Mouse (Mus musculus): ENCODE measurements around the gene Gm13420. TPM values are rescaled to one million over a fixed set of nuclear protein-coding genes. Genes with fewer than 3 reads are reported as not detected.
"Not testable (repeated sequence)": the region's sequence is repeated elsewhere in the genome, so short reads cannot be mapped to it uniquely, and the experiment has no call there.

Gene Gm13420
- not detected in 2 replicates for polyA plus RNA-seq (2011; ENCODE audit: insufficient read length, low read depth, missing spikeins)

DNA sequence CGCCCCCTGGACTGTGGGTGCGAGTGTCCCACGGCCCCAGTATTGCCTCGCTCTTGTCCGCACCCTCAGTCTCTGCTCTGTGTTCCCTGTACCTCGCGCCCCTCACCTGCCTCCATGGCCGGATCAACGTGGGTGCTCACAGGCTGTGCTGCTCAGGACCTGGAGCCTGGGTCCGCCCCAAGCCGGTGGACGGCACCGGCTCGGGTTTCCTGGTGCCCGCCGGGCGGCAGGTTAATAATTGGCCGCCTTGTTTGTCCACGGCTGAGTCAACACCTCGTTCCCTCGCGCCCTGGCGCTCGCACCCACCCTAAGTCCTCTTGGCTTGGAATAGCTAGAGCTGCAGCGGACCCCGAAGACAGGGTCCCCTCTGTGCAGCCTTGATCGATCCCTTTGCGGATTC lies at the start of gene Gm13420:
Gene Gm13420 (minus strand): TSS at position 189 of the 400 bp plus-strand sequence.
- Histone ChIP-seq H3K4me3 (ENCODE audit: insufficient read depth, low read length) (no peak within 1 kb of the TSS), H3K4me1 (ENCODE audit: control insufficient read depth, insufficient read depth, low read length) (no peaks in the 10 kb centered on the region), H3K27ac (ENCODE audit: insufficient read depth, low read length) (no peak within 1 kb of the TSS)
- no peak for TF ChIP-seq POLR2A (IDR thresholded peaks at IDR 0.05; ENCODE audit: low read depth, low read length)
- no peak for TF ChIP-seq CTCF (IDR thresholded peaks at IDR 0.05; ENCODE audit: borderline replicate concordance, insufficient read depth, low read length)

DNA sequence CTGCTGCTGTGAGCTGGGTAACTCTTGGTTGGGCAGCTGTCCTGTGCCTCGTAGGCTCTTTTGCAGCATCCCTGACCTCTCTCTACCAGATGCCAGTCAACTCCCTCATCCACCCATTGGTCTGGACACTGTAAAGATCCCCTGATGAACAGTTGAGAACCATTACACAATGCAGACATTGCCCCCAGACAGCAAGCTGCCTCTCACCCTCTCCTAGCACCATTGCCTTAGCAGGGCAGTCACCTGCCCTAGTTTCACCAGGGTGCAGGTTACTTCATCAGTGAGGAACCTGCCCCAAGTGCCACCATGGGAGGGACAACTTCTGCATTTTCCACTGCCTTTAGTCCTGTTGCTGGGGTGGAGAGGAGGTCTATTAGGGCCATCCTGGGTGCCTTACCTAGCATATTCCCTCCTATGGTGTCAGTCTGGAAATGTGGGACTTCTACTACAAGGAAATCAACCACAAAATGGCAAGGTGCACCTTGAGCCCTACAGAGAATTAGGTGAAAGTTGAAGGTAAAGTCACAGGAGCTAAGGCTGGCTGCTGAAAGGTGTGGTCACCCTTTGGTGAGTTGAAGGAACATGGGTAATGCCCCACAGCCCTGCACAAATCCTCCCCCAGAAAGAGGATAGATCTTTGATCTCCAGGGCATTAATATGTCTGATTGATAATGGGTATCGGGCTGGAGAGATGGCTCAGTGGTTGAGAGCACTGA lies 41.4 kb upstream of the Gm13420 start:
- no peaks in the 10 kb centered on the region for H3K4me1 ChIP-seq (ENCODE audit: control insufficient read depth, insufficient read depth, low read length)
- H3K4me3 ChIP-seq (ENCODE audit: insufficient read depth, low read length): no peak overlapping the region
- H3K27ac ChIP-seq (ENCODE audit: insufficient read depth, low read length): no peak overlapping the region
- TF ChIP-seq POLR2A (IDR thresholded peaks at IDR 0.05; ENCODE audit: low read depth, low read length): no peak

DNA sequence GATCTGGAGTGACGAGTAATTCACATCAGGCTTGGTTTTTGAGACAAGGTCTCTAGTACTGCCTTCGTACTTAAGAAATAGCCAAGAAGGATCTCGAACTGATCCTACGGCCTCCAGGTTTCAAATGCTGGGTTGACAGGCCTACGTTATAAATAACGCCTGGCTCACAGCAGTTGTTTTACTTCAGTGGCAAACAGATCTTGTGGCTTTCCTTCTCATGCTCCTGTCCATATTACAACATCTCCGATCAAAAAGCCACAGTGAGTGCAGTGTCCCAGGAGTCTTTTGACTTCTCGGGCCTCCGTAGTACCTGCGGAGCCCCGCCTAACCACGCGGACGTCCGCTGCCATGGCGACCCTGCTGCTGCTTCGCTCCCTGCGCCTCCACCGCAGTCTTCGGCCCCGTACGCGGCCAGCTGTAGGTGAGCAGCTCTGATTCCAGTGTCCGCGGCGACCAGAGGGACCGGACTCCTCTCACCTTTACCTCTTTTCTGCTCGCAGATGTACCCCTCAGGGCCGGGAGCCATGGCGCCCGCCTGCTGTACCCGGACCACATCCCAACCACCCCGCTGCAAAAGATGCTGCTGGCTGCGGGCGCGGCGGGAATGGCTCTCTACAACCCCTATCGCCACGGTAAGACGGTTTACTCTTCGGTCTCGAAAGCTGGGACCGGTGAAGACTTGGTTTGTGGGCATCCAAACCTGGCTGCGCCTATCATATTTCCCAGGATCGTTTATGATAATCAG lies 36.6 kb upstream of the Gm13420 start, which contains the start of gene Trub2:
Gene Trub2 (minus strand): TSS at position 566 of the 745 bp plus-strand sequence.
- Histone ChIP-seq H3K4me1 (ENCODE audit: control insufficient read depth, insufficient read depth, low read length) (no peaks in the 10 kb centered on the region), H3K4me3 (ENCODE audit: insufficient read depth, low read length) (peak within 1 kb of the TSS; percentile 96), H3K27ac (ENCODE audit: insufficient read depth, low read length) (0 out of 2 replicates have a peak within 1 kb of the TSS, but pooled peaks have one; percentile 14)
- TF ChIP-seq POLR2A (IDR thresholded peaks at IDR 0.05; ENCODE audit: low read depth, low read length): peak; percentile 63; the same call in 1 of the 2 replicates
- TF ChIP-seq CTCF (IDR thresholded peaks at IDR 0.05; ENCODE audit: borderline replicate concordance, insufficient read depth, low read length): no peak

DNA sequence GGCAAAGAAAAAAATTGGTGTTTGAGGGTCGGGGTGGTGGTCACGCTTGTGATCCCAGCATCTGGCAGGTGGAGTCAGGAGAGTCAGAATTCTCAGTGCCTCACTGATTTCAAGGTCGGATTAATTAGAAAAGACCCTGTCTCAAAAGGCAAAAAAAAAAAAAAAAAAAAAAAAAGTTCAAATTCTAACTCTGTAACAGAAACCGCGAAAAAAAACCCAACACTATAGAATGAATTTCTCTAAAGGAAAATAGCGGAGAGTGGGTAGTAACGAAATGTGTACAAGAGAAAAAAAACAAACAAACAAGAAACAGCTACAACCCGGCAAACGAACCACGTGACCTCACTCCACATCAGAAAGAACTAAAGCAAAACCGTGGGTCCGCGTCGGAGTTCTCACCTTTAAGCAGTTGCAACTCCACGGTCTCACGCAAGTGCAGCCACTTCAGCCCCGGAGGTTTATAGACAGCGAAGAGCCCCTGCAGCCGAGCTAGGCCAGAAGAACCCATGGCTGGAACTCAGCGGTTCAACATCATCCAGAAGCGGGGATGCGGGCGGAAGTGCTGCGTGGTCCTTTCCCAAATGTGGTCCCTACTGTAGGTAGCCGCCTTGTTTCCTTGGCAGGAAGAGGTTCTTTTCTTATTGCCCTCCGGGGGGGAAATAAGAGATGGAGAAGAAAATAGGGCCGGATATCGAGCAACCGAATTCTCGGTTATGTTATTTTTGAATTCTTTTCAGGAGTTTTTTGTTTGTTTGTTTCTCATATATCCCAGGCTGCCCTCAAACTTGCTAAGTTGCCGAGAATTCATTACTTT lies 35.8 kb upstream of the Gm13420 start, which contains the start of gene Coq4:
Gene Coq4 (plus strand): TSS at position 390 of the 814 bp plus-strand sequence.
- TF ChIP-seq POLR2A (IDR thresholded peaks at IDR 0.05; ENCODE audit: low read depth, low read length) (peak; percentile 81), CTCF (IDR thresholded peaks at IDR 0.05; ENCODE audit: borderline replicate concordance, insufficient read depth, low read length) (no peak)
- 0 out of 2 replicates have a peak within 1 kb of the TSS, but pooled peaks have one; percentile 14 for H3K27ac ChIP-seq (ENCODE audit: insufficient read depth, low read length)
- peak within 1 kb of the TSS; percentile 96 for H3K4me3 ChIP-seq (ENCODE audit: insufficient read depth, low read length)
- no peaks in the 10 kb centered on the region for H3K4me1 ChIP-seq (ENCODE audit: control insufficient read depth, insufficient read depth, low read length)

DNA sequence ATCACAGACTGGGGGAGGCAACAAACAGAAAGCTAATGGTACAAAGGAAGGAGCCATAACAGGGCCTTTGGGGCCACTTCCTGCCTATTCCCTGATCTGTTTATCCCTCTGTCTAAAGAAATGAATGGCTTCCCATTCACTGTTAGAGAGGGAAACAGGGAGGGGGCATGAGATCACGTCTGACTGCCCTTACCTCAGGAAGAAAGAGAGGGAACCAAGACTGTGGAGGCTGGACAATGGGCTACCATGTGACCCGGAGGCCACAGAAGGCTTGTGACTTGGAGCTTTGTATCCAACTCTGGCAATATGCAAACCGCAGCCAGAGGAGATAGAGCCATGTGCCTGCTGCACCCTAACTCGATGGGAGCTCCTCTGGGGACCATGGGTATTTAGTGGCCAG lies 32.8 kb upstream of the Gm13420 start:
- no peak overlapping the region for H3K4me3 ChIP-seq (ENCODE audit: insufficient read depth, low read length)
- TF ChIP-seq CTCF (IDR thresholded peaks at IDR 0.05; ENCODE audit: borderline replicate concordance, insufficient read depth, low read length): no peak
- no peak for TF ChIP-seq POLR2A (IDR thresholded peaks at IDR 0.05; ENCODE audit: low read depth, low read length)

DNA sequence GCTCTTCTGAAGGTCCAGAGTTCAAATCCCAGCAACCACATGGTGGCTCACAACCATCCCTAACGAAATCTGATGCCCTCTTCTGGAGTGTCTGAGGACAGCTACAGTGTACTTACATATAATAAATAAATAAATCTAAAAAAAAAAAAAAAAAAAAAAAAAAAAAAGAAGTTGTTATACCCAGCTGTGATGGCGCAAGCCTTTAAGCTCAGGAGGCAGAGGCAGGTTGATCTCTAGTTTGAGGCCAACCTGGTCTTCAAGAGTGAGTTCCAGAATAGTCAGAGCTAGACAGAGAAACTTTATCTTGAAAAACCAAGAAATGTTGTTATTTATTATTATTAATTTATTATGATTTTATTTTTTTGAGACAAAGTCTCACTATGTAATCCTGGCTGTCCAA lies 29.8 kb upstream of the Gm13420 start:
- H3K4me1 ChIP-seq (ENCODE audit: control insufficient read depth, insufficient read depth, low read length): not testable (repeated sequence)

More for the DNA sequence above, 32.8 kb upstream of the Gm13420 start:
- no peak overlapping the region for H3K27ac ChIP-seq (ENCODE audit: insufficient read depth, low read length)
- no peaks in the 10 kb centered on the region for H3K4me1 ChIP-seq (ENCODE audit: control insufficient read depth, insufficient read depth, low read length)

DNA sequence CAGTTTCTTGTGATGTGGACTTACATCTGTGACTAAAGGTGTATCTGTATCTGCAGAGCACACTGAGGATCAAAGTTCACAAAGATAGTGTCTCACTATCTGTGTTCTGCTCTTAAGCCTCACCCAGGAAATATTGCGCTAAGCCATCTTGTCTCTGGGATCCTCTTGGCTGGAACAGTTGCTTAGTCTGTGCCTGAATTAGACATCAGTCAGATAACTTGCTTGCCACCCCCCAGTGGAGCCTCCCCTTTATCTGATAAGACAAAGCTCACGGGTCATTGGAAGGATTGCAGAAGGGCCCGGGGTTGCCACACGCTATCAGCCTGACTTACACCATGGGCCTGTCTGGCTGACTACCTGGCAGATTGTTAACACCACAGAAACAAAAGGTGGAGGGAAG lies 21.8 kb upstream of the Gm13420 start:
- Histone ChIP-seq H3K27ac (ENCODE audit: insufficient read depth, low read length) (no peak overlapping the region), H3K4me3 (ENCODE audit: insufficient read depth, low read length) (no peak overlapping the region), H3K4me1 (ENCODE audit: control insufficient read depth, insufficient read depth, low read length) (peaks cover 9% of the 10 kb centered on the region)
- TF ChIP-seq POLR2A (IDR thresholded peaks at IDR 0.05; ENCODE audit: low read depth, low read length) (no peak), CTCF (IDR thresholded peaks at IDR 0.05; ENCODE audit: borderline replicate concordance, insufficient read depth, low read length) (no peak)

More for the DNA sequence above, 29.8 kb upstream of the Gm13420 start:
- not testable (repeated sequence) for H3K27ac ChIP-seq (ENCODE audit: insufficient read depth, low read length); H3K4me3 ChIP-seq (ENCODE audit: insufficient read depth, low read length)

DNA sequence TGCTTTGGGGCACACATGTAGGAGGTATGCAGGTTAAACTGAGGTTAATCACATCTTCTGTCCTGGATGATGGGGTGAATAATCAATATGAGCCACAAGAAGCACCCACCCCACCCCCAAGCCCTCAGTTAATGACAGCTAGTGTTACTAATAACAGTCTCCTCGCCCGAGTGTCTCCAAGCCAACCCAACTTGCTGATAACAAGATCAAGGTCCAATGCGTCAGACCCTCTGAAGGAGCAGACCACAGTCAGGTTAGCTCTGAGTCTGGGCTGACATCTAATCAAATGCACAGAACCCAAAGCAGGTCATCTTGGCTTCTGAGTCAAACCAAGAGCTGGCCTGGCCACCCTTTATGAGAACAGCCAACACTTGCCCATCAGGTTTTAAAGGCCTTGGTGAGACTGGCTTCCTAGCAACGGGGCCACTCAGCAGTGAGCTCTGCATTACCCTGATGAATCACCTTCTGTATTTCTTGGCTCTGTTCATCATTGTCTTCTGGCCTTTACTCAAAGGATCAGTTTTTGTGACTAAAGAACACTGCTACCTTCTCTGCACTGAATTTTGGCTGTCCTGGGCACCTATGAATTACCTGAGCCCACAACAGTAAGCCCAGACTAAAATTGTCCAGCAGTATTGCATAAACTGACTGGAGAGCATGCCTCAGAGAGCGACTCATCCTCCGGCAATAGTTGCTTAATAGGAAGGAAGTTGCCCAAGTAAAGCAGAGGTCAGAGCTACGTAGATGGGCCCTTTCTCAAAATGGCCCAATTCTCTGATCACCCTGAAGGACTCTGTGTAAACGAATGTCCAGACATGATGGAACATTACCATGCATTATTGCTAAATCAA lies 20.4 kb upstream of the Gm13420 start:
- H3K4me1 ChIP-seq (ENCODE audit: control insufficient read depth, insufficient read depth, low read length): peaks cover 9% of the 10 kb centered on the region
- no peak overlapping the region for H3K4me3 ChIP-seq (ENCODE audit: insufficient read depth, low read length)
- peak overlapping the region; percentile 52; the same call in 1 of the 2 replicates for H3K27ac ChIP-seq (ENCODE audit: insufficient read depth, low read length)
- TF ChIP-seq POLR2A (IDR thresholded peaks at IDR 0.05; ENCODE audit: low read depth, low read length) (no peak), CTCF (IDR thresholded peaks at IDR 0.05; ENCODE audit: borderline replicate concordance, insufficient read depth, low read length) (no peak)

DNA sequence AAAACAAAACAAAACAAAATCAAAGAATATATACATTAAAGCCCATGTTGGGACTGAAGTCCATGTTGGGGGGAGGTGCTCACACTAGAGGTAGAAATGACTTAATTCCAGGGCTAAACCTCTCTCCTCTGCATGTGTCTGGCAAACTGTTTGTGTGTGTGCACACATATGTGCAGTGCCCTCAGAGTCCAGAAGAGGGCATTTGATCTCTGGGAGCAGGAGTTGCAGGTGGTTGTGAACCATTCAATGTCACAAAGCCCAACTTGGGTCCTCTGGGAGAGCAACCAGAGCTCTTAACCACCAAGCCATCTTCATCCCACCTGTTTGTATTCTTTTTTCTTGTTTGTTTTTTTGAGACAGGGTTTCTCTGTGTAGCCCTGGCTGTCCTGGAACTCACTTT lies 18.7 kb upstream of the Gm13420 start:
- H3K4me3 ChIP-seq (ENCODE audit: insufficient read depth, low read length): no peak overlapping the region
- H3K4me1 ChIP-seq (ENCODE audit: control insufficient read depth, insufficient read depth, low read length): peaks cover 9% of the 10 kb centered on the region
- no peak for TF ChIP-seq POLR2A (IDR thresholded peaks at IDR 0.05; ENCODE audit: low read depth, low read length)
- TF ChIP-seq CTCF (IDR thresholded peaks at IDR 0.05; ENCODE audit: borderline replicate concordance, insufficient read depth, low read length): no peak
- no peak overlapping the region for H3K27ac ChIP-seq (ENCODE audit: insufficient read depth, low read length)

All from embryonic fibroblast, embryonic 13.5 days (primary cell).